Mouse (Mus musculus) frontal cortex, adult (tissue): ENCODE data around the gene F2r.
A peak's percentile ranks its signal among the peaks of the same experiment; 100 is the strongest.

ENCODE experiments used
- ATAC-seq: cut with Nextera tagmentation; 2 replicates; pipeline ENCODE4 v1.9.2; 2017; ENCODE audit warnings: mild to moderate bottlenecking, moderate library complexity, mixed read lengths; ENCODE audit not compliant: low TSS enrichment

Gene F2r

DNA sequence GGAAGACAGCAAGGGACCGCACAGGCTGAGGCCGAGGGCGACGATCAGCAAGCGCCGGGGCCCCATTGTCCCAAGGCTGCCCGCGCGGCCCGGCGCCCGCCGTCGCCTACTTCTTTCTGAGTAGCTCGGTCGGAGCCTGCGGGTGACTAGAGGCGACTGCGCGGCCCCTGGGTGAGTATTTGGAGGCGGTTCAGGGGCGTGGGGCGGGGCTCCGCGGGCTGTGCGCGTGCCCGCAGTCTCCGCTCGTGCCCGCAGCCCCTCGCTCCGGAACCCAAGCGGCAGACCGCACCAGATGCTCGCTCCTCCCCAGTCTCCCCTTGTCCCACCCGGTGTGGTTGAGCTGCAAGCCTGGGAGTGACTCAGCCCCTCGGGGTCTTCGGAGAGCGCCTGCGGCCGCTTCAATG, at the start of gene F2r:
Gene F2r (minus strand): TSS at position 179 of the 404 bp plus-strand sequence.
- ATAC-seq: peak; percentile 76

DNA sequence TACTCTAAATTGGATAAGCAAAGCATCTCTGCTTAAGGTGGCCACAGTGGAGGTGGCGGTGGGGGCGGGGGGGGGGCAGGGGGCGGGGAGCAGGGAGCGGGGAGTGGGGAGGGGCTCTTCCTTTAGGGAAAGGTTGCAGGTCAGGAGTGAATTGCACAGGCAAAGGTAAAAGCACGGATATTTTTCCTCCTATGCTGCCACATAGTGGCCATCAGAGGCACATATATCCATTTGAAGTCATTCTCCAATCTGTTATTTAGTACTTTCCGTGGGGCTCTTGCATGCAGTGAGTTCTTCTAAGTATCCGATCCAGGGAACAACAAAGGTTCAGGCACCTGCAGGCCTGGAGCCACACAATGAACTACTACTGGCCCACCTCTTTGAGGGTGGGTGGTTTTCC, 49.0 kb upstream of the F2r start:
- peak; percentile 52; the same call in 1 of the 2 replicates for ATAC-seq

DNA sequence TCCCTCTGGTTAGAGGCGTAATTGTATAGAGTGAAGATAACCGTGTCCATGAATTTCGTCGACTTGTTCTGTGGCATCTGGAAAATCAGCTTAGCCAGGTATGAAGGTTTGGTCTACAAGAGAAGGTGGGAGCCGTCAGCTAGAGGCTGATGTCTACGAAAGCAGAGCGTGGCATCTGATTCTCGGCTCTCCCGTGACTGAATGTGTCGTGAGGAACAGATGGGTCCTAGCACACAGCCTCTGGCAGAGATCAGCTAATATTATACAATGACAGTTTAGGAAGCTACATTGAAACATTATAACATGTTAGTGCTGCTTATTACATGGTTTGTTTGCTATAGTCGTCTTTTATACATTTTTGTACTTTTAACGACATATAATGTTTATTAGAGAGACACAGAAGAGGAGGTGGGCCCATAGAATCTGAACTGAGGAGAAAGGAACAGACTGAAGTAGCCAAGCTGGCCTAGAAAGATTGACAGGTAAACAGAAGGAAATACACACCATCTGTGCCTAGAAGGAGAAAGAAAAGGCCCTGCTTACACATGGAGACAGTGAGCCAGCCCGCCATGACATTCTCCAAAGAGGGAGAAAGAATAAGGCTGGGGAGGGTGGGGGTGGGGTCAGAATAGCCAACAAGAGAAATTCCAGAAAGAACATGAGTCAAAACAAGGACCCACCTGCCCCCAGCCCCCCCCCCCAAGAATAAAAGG, 47.5 kb upstream of the F2r start:
- ATAC-seq: no peak

DNA sequence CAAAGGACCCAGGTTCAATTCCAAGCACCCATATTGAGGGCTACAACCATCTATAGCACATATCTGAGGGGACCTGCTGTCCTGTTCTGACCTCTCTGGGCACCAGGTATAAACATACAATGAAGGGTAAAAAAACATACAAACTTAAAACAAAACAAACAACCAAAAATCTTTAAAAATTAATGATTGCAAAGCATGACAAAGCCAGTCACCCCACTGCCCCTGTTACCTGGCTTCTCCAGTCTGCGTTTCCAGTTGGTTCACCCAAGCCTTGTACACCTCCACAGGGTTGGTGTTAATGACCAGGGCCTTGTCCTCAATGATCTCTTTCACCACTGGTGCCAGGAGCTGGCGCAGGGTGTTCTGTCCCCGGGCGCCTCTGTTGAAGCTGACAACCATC, 45.5 kb upstream of the F2r start:
- ATAC-seq: no peak

DNA sequence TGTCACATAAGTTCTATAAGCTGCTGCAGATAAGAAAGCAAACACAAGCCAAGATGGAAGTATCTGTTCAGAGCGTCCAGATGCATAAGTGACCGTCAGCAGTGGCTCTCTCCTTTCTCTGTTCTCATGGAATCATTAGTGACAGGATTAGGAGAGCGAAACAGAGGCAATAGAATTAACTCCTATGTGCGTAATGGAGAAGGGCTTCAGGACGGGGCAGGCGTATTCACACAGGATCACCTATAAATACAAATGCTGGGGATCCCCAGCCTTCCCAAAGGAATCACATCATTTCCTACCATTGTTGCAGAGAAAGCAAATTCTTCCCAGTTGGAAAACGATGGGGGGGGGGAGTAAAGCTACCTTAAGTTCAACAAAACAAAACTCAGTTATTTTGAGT, 41.1 kb upstream of the F2r start:
- ATAC-seq: no peak

DNA sequence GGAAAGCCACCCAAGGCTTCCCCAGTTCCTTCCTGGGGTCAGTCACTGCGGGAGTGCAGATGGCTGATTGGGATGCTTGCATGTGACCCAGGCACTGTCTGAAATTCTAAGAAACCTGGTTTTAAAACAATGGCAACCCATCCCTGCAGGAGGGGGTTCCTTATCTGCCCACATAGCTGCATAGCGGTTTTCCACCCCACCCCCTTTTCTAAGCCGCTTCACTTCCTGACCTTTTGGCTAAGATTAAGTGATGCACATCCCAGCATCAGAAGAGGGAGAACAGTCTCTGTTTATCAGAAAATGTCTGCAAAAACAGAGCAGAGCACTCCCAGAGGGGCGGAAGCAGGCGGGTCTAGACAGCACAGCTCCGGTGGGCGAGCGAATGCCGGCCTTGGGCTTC, 38.9 kb upstream of the F2r start:
- ATAC-seq: no peak

DNA sequence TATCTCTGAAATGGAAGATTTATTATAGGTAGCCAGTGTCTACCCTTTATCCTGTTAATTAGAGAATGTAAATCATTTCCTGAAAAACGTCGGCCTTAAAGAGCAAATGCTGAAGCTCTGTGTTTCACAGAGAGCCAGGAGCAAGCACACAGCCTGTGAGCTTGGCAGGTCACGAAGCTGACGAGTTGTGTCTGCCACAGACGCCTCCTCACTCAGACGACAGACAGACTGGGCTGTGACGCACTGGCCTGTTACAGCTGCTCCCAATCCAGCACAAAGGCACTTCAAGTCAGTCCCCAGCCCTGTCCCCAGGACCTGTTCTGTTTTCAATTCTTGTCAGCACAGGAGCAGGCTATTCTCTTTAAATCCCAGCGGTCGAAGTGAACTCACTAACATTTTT, 37.0 kb upstream of the F2r start:
- peak; percentile 93 for ATAC-seq

DNA sequence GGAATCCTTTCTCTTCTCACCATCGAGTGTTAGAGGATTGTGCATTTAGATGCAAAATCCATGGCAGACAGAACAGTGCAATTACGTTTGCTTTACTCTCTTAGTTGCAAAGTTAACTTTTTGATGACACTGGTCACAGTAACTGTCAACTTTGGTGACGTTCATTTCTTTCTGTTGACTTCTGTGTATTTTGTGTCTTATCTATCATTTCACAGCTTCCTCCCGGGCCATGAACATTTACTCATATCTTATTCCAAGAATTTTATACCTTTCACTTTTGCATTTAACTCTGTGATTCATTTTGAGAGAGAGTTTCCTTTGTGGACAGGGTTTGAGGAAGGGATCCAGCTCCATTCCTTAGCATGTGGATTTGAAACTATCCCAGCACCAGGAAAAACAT, 35.4 kb upstream of the F2r start:
- ATAC-seq: no peak

DNA sequence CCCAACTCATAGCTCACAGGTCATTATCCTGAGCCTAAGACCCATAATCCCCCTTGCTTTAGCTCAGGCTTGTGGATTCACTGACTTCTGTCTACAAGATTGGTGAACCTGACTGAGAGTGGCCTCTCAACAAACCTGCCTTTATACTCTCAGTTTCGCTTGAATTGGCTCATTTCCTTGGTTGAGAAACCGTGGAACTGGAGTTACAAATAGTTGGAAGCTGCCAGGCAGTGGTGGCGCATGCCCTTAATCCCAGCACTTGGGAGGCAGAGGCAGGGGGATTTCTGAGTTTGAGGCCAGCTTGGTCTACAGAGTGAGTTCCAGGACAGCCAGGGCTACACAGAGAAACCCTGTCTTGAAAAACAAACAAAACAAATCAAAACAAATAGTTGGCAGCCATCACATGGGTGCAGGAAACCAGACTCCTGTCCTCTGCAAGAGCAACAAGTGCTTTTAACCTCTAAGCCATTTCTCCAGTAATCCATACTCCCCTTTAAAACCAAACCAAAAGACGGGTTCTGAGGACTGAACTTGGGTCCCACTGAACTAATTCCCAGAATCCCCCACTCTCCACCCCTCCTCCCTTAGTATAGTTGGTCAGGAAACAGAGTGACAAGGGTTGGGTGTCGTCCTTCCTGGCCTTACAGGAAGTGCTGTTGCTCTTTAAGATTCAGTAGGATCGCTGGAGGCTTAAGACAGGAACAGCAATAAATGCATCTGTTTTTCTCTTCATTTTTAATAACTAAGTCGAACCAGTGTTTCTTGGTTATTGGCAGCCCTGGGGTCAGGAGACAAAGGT, 33.8 kb upstream of the F2r start:
- no peak for ATAC-seq

DNA sequence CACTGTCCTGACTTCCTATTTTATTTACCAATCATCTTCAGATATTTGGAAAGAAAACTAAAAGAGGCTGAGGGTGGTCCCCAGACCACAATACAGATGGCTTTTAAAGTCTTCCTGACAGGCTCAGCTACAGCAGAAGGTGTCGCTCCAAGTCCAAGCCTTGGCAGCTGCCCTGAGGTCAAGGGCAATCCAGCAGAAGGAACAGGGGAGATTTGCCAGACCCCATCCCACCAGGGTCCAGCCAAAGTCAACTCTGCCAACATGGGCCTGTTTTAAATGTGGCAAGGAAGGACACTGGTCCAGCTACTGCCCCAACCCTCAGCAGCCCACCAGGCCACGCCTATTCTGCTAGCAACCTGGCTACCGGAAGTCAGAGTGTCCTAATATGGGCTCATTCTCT, 31.7 kb upstream of the F2r start:
- no peak for ATAC-seq

DNA sequence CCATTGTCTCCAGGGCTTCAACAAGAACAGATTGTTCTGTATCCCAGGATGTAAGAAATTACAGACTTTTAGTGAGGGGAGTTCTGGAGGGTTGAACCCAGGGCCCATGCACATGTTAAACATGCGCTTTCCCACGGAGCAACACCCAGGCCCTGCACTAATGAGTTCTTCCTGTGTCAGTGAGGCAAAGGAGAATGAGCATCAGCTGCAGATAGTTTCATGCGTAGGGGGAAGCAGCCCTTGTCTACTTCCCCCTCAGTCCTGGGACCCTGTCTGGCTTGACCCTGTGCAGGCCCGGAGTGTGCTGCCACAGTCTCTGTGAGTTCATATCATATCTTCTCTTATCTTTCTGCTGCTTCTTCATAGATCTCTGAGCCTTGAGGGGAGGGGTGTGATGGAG, 29.0 kb upstream of the F2r start:
- ATAC-seq: no peak

DNA sequence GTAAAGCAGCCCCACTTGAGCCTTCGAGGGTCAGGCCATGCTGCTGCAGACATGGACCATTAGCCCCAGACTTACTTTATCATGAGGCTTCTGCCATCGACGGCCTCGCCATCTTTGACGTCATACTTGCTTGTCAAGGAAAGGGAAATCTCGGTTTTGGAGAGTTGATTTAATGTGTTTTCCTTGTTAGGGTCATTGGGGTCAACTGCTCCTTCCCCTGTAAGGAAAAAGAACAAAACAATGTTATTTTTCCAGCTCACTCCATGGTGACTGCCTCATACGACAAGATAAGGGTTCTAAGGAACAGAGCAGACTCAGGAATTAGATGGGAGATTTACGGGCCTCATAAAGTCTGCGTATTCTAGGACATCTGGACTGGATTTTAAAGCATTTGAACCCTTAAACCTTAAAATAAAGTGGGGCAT, 28.4 kb upstream of the F2r start:
- ATAC-seq: no peak

DNA sequence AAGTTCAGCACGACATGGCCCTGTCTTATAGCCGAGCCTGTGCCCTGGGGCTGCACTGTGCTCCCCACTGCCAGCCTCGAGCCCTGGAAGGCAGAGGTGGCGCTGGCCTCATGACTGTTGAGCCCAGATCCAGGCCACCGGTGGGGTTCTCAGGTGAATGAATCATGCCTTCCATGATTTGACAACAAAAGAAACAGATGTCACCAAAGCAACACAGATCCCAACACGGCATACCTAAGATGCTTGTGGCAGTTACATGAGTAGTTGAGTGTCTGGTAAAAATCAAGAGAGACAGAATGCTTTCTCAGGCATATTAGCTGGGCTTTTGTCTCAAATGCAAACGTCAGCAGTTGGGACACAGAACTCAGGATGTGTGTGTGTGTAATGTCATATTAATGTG, 25.5 kb upstream of the F2r start:
- no peak for ATAC-seq

DNA sequence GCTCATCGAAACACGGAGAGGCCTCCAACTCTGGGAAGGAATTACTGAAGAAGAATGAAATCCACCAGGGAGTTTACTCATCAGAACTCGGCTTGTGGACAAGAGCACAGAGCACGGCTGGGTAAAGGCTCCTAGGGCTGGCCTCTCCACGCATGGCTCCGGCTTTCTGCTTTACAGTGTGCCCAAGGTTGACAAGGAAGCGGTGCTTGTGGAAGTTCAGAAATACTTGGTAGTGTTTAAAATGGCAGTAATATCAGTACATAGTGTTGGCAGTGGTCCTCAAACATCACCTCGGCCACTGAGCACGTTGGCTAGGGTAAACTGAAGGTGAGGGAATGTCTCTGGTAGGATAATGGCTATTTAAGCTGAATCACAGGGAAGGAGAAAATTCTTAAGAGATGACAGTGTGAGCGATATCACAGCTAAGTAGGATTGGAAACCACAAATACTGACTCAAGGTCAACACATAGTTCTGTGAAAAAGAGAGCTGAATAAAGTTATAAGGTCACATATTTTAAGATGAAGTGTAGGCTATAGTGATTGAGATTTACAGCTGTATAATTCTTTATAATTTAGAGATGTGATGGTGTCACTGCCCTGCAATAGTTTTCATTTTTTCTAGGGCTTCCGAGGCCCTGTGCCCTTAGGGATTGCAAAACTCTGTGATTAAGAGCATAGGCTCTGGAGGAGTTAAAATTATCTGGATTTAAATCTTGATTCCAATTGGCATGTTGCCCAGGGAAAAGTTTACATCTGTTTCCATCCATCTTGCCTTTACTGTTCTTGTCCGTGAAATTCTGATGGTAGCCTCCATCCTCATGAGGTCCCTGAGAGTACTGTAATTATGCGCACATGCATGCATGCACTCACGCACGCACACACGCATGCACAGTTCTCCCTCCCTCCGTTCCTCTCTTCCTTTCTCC, 23.0 kb upstream of the F2r start:
- ATAC-seq: no peak

DNA sequence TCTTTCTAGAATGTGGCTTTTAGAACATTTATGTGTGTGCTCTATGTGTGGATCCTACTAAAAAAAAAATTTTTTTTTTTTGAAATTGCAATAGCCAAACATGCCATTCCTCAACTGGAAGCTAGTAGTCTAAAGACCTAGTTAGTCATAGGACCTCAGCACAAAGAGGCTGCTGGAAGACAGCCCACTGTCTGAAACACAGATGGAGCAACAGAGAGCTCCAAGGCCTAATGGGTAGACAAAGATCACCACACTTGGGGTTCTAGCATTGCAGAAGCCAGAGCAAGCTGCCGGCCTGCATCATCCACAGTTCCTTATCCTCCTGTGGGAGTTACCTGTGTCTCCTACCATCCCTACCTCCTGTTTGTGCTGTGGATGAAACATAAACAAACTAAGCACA, 22.1 kb upstream of the F2r start:
- no peak for ATAC-seq

DNA sequence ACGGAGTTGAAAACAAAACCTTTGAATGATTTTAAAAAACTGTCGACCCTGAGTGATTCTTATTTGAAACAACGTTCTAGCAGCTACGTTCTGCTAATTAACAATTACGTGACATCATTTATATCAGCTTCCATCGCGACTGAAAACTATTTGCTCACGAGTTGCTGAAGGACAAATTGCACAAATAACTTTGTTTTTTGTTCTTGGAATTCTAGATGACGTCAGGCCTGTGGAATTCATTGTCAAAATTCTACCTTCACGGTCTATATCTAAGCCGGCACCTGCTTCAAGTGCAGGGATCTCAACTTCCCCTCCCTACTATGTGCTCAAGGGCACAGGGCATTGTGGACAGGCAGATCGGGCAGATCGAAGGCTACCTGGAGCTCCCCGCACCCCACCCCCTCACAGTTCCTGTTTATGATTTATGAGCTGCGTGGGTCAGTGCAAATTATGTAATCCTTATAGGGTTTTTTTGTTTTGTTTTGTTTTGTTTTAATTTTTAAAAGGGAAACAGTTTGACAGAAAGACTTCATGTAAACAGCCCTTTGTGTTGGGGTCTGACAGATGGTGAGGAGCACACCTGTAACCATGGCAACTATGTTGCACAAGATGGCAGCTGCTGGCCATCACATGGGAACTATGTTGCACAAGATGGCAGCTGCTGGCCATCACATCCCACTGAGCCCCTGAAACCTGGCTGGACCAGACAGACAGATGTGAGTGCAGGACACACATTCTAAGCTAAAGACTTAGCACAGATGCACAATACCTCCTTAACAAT, 21.2 kb upstream of the F2r start:
- ATAC-seq: no peak

DNA sequence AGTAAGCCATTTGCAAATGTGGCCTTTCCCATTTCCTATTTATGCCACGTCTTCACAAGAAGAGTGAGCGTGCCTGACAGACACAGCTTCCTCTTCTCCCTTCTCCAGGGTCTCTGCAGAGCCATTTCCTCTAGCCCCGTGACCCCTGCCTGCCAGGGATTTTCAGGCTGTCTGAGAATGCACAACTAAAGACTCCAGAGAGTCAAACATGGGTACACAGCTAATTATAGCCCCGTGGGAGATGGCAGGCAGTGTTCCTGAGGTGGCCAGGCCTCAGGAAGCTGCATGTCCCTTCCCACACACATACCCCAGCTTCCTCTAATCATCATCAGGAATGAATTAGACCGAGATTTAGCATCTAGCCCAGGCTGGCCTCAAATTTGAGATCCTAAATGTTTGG, 20.6 kb upstream of the F2r start:
- ATAC-seq: no peak

DNA sequence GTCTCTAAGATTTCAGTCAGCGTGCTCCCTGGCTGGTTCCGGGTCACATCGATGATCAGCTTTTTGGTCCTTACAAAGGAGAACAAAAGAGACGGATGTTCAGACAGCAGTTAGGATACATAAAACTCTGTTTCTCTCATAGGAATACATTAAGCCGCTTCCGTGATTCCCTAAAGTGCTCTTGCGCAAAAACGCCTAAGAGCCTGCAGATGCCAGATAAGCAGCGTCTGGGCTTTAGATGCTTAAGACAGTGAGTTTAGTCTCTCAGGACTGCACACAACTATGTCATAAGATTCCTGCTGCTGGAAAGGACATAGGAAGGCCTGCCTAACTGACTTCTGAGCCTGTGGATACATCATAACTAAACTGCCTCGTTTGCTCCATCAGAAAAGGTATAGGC, 19.4 kb upstream of the F2r start:
- ATAC-seq: no peak

DNA sequence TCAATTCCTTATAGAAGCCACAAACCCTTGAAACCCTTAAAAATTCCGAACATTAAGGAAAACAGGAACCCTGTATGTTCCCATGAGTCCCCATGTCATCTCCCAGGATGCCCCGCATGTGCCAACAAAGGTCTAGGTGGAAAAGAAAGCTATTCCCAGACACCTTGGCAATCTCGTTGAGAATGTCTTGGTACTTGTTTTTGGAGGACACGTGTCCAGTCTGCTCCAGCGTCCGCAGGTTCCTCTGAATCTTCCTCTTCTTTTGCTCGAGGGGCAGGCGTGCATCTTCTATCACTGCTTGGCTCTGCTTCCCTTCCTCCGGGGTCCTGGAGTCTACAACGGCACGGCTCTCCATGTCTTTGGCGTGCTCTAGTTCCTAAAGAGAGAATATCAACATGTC, 17.0 kb upstream of the F2r start:
- no peak for ATAC-seq

DNA sequence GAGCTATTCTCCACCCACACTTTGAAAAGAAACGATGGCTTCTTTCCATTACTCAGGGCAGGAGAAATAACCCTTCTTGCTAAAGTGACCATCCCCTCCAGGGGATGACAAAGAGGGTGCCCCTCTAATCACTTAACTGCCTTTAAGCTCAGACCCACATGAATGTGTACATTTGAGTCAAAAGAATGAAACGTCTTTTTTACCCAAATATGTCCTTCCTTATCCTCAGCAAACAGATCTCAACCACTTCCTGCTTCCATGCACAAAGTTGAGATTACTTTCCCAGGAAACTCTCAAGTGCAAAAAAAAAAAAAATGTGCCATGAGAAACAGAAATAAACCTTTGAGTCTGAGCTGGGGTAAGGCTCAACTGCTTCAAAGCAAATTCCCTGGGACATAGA, 16.2 kb upstream of the F2r start:
- no peak for ATAC-seq

DNA sequence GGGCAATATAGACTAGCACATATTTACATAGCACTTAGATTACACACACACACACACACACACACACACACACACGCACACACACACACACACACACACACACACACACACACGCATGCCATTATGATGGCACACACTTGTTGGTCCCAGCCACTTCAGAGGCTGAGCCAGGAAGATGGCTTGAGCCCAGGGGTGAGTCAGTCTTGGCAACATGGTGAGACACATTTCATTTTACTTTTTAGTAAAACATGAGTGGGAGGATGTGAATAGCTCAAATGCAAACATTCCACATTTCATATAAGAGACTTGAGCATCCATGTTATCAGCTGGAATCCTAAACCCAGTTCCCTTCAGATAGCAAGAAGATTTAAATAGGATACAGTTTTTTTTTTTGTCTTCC, 15.1 kb upstream of the F2r start:
- ATAC-seq: peak; percentile 80

DNA sequence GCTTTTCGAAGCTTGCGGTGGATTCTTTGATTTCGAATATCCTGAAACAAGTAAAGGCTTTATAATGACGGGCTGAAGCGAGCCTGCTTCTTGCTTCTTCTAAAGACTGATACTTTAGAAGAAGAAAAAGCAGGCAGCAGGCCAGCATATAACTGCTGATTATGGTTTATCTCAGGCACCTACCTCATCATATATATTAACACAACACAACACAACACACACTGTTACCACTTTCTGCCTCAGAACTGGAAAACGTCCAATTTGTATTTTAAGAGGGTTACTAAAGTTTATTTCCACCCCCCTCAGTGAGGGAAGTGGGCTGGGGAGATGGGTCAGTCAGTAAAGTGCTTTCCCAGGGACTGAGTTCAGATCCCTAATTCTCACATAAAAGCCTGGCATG, 13.9 kb upstream of the F2r start:
- ATAC-seq: no peak
